Comparison of ENCODE assay signal across 13 mouse cellular contexts in genomic region chr1:39340156-39340555, GRCm38 (mm10).
"Had no signal": no experiment of that assay in that cellular context is flagged by ENCODE, and none has a peak within 500 bp of the region (broad histone marks: within the 10 kb centered on the region; RNA-seq: fewer than 3 reads in every experiment).

No protein-coding gene starts in this region.

- H3K36me3 ChIP-seq: embryonic facial prominence, embryonic 10.5 days; embryonic facial prominence, embryonic 12.5 days; embryonic facial prominence, embryonic 13.5 days; embryonic facial prominence, embryonic 15.5 days; forebrain, embryonic 10.5 days; forebrain, embryonic 12.5 days; forebrain, embryonic 15.5 days had no signal

- H3K9me3 ChIP-seq: embryonic facial prominence, embryonic 10.5 days; embryonic facial prominence, embryonic 12.5 days; embryonic facial prominence, embryonic 13.5 days; embryonic facial prominence, embryonic 15.5 days; forebrain, embryonic 10.5 days; forebrain, embryonic 12.5 days; forebrain, embryonic 13.5 days; forebrain, embryonic 15.5 days had no signal

- H3K9ac ChIP-seq: embryonic facial prominence, embryonic 12.5 days; embryonic facial prominence, embryonic 13.5 days; embryonic facial prominence, embryonic 15.5 days; forebrain, embryonic 12.5 days; forebrain, embryonic 13.5 days; forebrain, embryonic 15.5 days; forebrain, postnatal 0 days had no signal

- DNase-seq: gastrocnemius, postnatal 36 days had no signal

- H3K4me3 ChIP-seq: embryonic facial prominence, embryonic 10.5 days; embryonic facial prominence, embryonic 12.5 days; embryonic facial prominence, embryonic 13.5 days; embryonic facial prominence, embryonic 15.5 days; erythroblast, embryonic 14.5 days; forebrain, embryonic 10.5 days; forebrain, embryonic 12.5 days; forebrain, embryonic 13.5 days; forebrain, embryonic 15.5 days; gastrocnemius, adult 2 months; heart, adult 2 months had no signal

- H3K4me1 ChIP-seq: embryonic facial prominence, embryonic 15.5 days; forebrain, embryonic 12.5 days; forebrain, embryonic 13.5 days; forebrain, embryonic 15.5 days had no signal

- H3K27me3 ChIP-seq: forebrain, embryonic 15.5 days had no signal

- H3K27ac ChIP-seq: embryonic facial prominence, embryonic 10.5 days; embryonic facial prominence, embryonic 12.5 days; embryonic facial prominence, embryonic 13.5 days; embryonic facial prominence, embryonic 15.5 days; forebrain, embryonic 10.5 days; forebrain, embryonic 12.5 days; forebrain, embryonic 13.5 days; forebrain, embryonic 15.5 days; gastrocnemius, adult 2 months; heart, adult 2 months had no signal
